In genomic region chr4:123454871-123455640, GRCm38 (mm10) we compare ENCODE assay signal across 17 mouse cellular contexts.
A peak's percentile ranks its signal among the peaks of the same experiment; 100 is the strongest.
DNase-seq lines count a peak whose midpoint lies in the region; ATAC-seq and TF ChIP-seq lines count a peak whose summit lies in the region.
"Had no signal": no experiment of that assay in that cellular context is flagged by ENCODE, and none has a peak within 500 bp of the region (broad histone marks: within the 10 kb centered on the region; RNA-seq: fewer than 3 reads in every experiment).

No protein-coding gene starts in this region.

- no peak overlapping the region for H3K9ac ChIP-seq in liver, adult 2 months (ENCODE audit: low read depth, low read length)
- H3K9ac ChIP-seq in liver, embryonic 12.5 days: no peak overlapping the region
- H3K9ac ChIP-seq in heart, embryonic 14.5 days (ENCODE audit: low read length): no peak overlapping the region
- 0 out of 2 replicates have a peak overlapping the region, but pooled peaks have one; percentile 27 for H3K9ac ChIP-seq in stomach, postnatal 0 days (ENCODE audit: low read length)
- no peak overlapping the region for H3K9ac ChIP-seq in midbrain, postnatal 0 days (replicated peaks; ENCODE audit: low read length, poor library complexity, severe bottlenecking)
- H3K9ac ChIP-seq: hindbrain, embryonic 12.5 days; neural tube, embryonic 12.5 days had no signal

- no peaks in the 10 kb centered on the region for H3K79me2 ChIP-seq in liver, adult 2 months (ENCODE audit: control insufficient read depth, insufficient read depth, low read length)

- no peak for TF ChIP-seq POLR2A in liver, adult 2 months (IDR thresholded peaks at IDR 0.05; ENCODE audit: extremely low read depth, insufficient read depth, low read length)

- no peak for ATAC-seq in liver, embryonic 12.5 days
- ATAC-seq in heart, embryonic 14.5 days (ENCODE audit: insufficient number of reproducible peaks, insufficient read depth, low FRiP score, low read depth): peak; percentile 89
- no peak for ATAC-seq in stomach, postnatal 0 days (ENCODE audit: low FRiP score, low TSS enrichment)
- no peak for ATAC-seq in megakaryocyte progenitor cell, adult 5-6 weeks (replicated peaks; ENCODE audit: poor library complexity)
- ATAC-seq in midbrain, postnatal 0 days (ENCODE audit: low FRiP score): no peak
- ATAC-seq: forebrain, embryonic 16.5 days had no signal

- H3K4me1 ChIP-seq in liver, adult 2 months (ENCODE audit: control insufficient read depth, insufficient read depth, low read length): peaks cover 2% of the 10 kb centered on the region; the same call in 1 of the 2 replicates
- H3K4me1 ChIP-seq in liver, embryonic 12.5 days: no peaks in the 10 kb centered on the region
- peaks cover 6 to 26% of the 10 kb centered on the region in 2 experiments for H3K4me1 ChIP-seq in heart, embryonic 14.5 days (ENCODE audit: control insufficient read depth in 2 of 2, insufficient read depth in 2 of 2, low read length in 2 of 2)
- no peaks in the 10 kb centered on the region for H3K4me1 ChIP-seq in stomach, postnatal 0 days (replicated peaks; ENCODE audit: control insufficient read depth, insufficient read depth)
- no peaks in the 10 kb centered on the region for H3K4me1 ChIP-seq in midbrain, postnatal 0 days (ENCODE audit: insufficient read depth, low read length)
- H3K4me1 ChIP-seq: hindbrain, embryonic 12.5 days; neural tube, embryonic 12.5 days had no signal

- WGBS in liver, adult 2 months: 53% methylated on average over 7 of the region's 7 CpGs
- 70% methylated on average over 7 of the region's 7 CpGs for WGBS in liver, embryonic 12.5 days (ENCODE audit: insufficient replicate concordance)
- WGBS in heart, embryonic 14.5 days: 30% methylated on average over 7 of the region's 7 CpGs
- WGBS in stomach, postnatal 0 days: 71% methylated on average over 7 of the region's 7 CpGs
- WGBS in midbrain, postnatal 0 days: 91% methylated on average over 7 of the region's 7 CpGs

- peak; percentile 74 for DNase-seq in liver, adult 2 months (ENCODE audit: extremely low read depth, low read depth, low spot score)
- peak; percentile 42 for DNase-seq in kidney, adult 9 months
- peak; percentile 14 for DNase-seq in stomach, postnatal 0 days (ENCODE audit: low spot score)
- no peak for DNase-seq in midbrain, postnatal 0 days (ENCODE audit: low spot score)
- DNase-seq in thymus, postnatal 14 days: no peak
- DNase-seq: adrenal gland, postnatal 14 days; cerebellum, postnatal 10 days; gastrocnemius, postnatal 10 days; lung, adult 2 months; right cerebral cortex, postnatal 14 days had no signal

- no peak overlapping the region for H3K4me3 ChIP-seq in liver, adult 2 months (ENCODE audit: insufficient read depth, low read depth, low read length)
- H3K4me3 ChIP-seq in liver, embryonic 12.5 days: no peak overlapping the region
- H3K4me3 ChIP-seq in heart, embryonic 14.5 days (ENCODE audit: control insufficient read depth in 1 of 2, insufficient read depth in 1 of 2, low read depth in 1 of 2, low read length in 2 of 2): no peak overlapping the region
- no peak overlapping the region for H3K4me3 ChIP-seq in stomach, postnatal 0 days (ENCODE audit: low read depth, low read length)
- no peak overlapping the region for H3K4me3 ChIP-seq in midbrain, postnatal 0 days (ENCODE audit: low read depth, low read length)
- H3K4me3 ChIP-seq: hindbrain, embryonic 12.5 days; layer of hippocampus, adult 2 months; neural tube, embryonic 12.5 days had no signal

- peaks cover 74% of the 10 kb centered on the region for H3K36me3 ChIP-seq in liver, adult 2 months (ENCODE audit: control insufficient read depth, insufficient read depth, low read length)
- peaks cover 81% of the 10 kb centered on the region for H3K36me3 ChIP-seq in liver, embryonic 12.5 days
- H3K36me3 ChIP-seq in heart, embryonic 14.5 days (ENCODE audit: control insufficient read depth, insufficient read depth, low read length): peaks cover 87% of the 10 kb centered on the region
- peaks cover 33% of the 10 kb centered on the region for H3K36me3 ChIP-seq in stomach, postnatal 0 days (ENCODE audit: control insufficient read depth, insufficient read depth, low read length)
- peaks cover 68% of the 10 kb centered on the region for H3K36me3 ChIP-seq in midbrain, postnatal 0 days (ENCODE audit: insufficient read depth, low read length)

- H3K4me2 ChIP-seq in liver, embryonic 12.5 days: no peak overlapping the region
- H3K4me2 ChIP-seq in heart, embryonic 14.5 days (ENCODE audit: low read length): peak overlapping the region; percentile 7; the same call in 1 of the 2 replicates
- H3K4me2 ChIP-seq in stomach, postnatal 0 days (replicated peaks; ENCODE audit: low read depth): no peak overlapping the region
- H3K4me2 ChIP-seq in midbrain, postnatal 0 days (ENCODE audit: low read depth, low read length, poor library complexity, severe bottlenecking): no peak overlapping the region
- H3K4me2 ChIP-seq: hindbrain, embryonic 12.5 days; neural tube, embryonic 12.5 days had no signal

- TF ChIP-seq EP300 in stomach, postnatal 0 days (optimal IDR thresholded peaks at IDR 0.05): no peak

- no peaks in the 10 kb centered on the region for H3K27me3 ChIP-seq in liver, adult 2 months (ENCODE audit: control insufficient read depth, insufficient read depth, low read length)
- H3K27me3 ChIP-seq in liver, embryonic 12.5 days (replicated peaks): no peaks in the 10 kb centered on the region
- no peaks in the 10 kb centered on the region for H3K27me3 ChIP-seq in heart, embryonic 14.5 days (ENCODE audit: control insufficient read depth, insufficient read depth, low read length)
- no peaks in the 10 kb centered on the region for H3K27me3 ChIP-seq in stomach, postnatal 0 days (ENCODE audit: control insufficient read depth, insufficient read depth, low read length)
- no peaks in the 10 kb centered on the region for H3K27me3 ChIP-seq in midbrain, postnatal 0 days (ENCODE audit: insufficient read depth, low read length)
- H3K27me3 ChIP-seq: hindbrain, embryonic 12.5 days; neural tube, embryonic 12.5 days had no signal

- no peaks in the 10 kb centered on the region for H3K9me3 ChIP-seq in liver, embryonic 12.5 days (replicated peaks)
- H3K9me3 ChIP-seq in heart, embryonic 14.5 days (ENCODE audit: control insufficient read depth, low read length): no peaks in the 10 kb centered on the region
- H3K9me3 ChIP-seq in stomach, postnatal 0 days (ENCODE audit: control insufficient read depth, low read length): no peaks in the 10 kb centered on the region
- no peaks in the 10 kb centered on the region for H3K9me3 ChIP-seq in midbrain, postnatal 0 days (ENCODE audit: low read length)
- H3K9me3 ChIP-seq: hindbrain, embryonic 12.5 days; neural tube, embryonic 12.5 days had no signal

- no peak for TF ChIP-seq CTCF in liver, adult 2 months (IDR thresholded peaks at IDR 0.05; ENCODE audit: low read depth, low read length)
- no peak for TF ChIP-seq CTCF in stomach, postnatal 0 days (IDR thresholded peaks at IDR 0.05; ENCODE audit: low read depth)
- no peak for TF ChIP-seq CTCF in midbrain, postnatal 0 days (IDR thresholded peaks at IDR 0.05)

- peak overlapping the region; percentile 23; the same call in 1 of the 2 replicates for H3K27ac ChIP-seq in liver, adult 2 months (replicated peaks; ENCODE audit: insufficient read depth, low read depth, low read length)
- no peak overlapping the region for H3K27ac ChIP-seq in liver, embryonic 12.5 days
- peak overlapping the region; percentile 42 to 71; a peak in 2 of 4 replicates for H3K27ac ChIP-seq in heart, embryonic 14.5 days (replicated peaks in 1 of 2; ENCODE audit: control insufficient read depth in 1 of 2, insufficient read depth in 1 of 2, low read depth in 2 of 2, low read length in 2 of 2)
- no peak overlapping the region for H3K27ac ChIP-seq in stomach, postnatal 0 days (replicated peaks)
- no peak overlapping the region for H3K27ac ChIP-seq in midbrain, postnatal 0 days (ENCODE audit: low read depth, low read length)
- H3K27ac ChIP-seq: hindbrain, embryonic 12.5 days; layer of hippocampus, adult 2 months; neural tube, embryonic 12.5 days had no signal

Comparison
In these comparisons a context has a peak if more than half of its experiments do, and no peak if none do; other contexts are left out.
1. H3K27ac ChIP-seq: peak in liver, adult 2 months (single experiment) and heart, embryonic 14.5 days (2 of 2); none in liver, embryonic 12.5 days (single experiment), stomach, postnatal 0 days (single experiment) and midbrain, postnatal 0 days (single experiment).
2. DNase-seq: peak in liver, adult 2 months (single experiment), kidney, adult 9 months (single experiment) and stomach, postnatal 0 days (single experiment); none in midbrain, postnatal 0 days (single experiment) and thymus, postnatal 14 days (single experiment).